Mouse (Mus musculus) brain, embryonic 14.5 days (tissue): ENCODE data around the gene Araf.

Experiments used
- CTCF ChIP-seq: fragments of 200-500 bp; IDR thresholded peaks from 2 replicates; pipeline ENCODE4 v1.5.1; 2012; ENCODE audit warnings: inconsistent platforms, mild to moderate bottlenecking, moderate library complexity, borderline replicate concordance; ENCODE audit not compliant: insufficient read depth, insufficient read length; ENCODE audit errors: extremely low read depth
- POLR2A ChIP-seq: fragments of 200-500 bp; IDR thresholded peaks from 2 replicates; pipeline ENCODE4 v1.6.1; 2012; ENCODE audit warnings: mild to moderate bottlenecking, inconsistent platforms, borderline replicate concordance; ENCODE audit not compliant: poor library complexity, insufficient read depth, insufficient read length, severe bottlenecking; ENCODE audit errors: extremely low read depth

DNA sequence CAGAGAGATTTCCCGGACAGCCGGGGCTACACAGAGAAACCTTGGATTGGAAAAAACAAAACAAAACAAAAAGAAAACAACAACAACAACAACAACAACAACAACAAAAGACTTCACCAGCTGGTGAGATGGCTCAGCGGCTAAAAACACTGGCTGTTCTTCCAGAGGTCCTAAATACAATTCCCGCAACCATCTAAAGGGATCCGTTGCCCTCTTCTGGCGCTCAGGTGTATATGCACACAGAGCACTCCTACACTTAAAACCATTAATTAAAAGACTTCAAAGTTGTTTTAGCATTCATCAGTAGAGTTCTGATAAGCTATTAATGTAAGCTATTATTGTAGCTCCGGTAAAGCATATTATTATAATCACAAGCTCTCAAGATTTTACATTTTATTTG lies 4.4 kb upstream of the Araf start:
- TF ChIP-seq CTCF (no peak), POLR2A (no peak)
